Mouse (Mus musculus) spleen, adult 2 months (tissue): Measurements from ENCODE around the gene Scnn1a.

ENCODE experiments used
- CTCF ChIP-seq: fragments of 200-500 bp; IDR thresholded peaks from 2 replicates; pipeline ENCODE4 v1.5.1; 2011; ENCODE audit warnings: mild to moderate bottlenecking, inconsistent platforms; ENCODE audit not compliant: insufficient read depth, insufficient read length, insufficient replicate concordance; ENCODE audit errors: extremely low read depth
- POLR2A ChIP-seq: fragments of 200-500 bp; IDR thresholded peaks from 2 replicates; pipeline ENCODE4 v1.6.1; 2011; ENCODE audit warnings: low read depth, low read length, inconsistent platforms

DNA sequence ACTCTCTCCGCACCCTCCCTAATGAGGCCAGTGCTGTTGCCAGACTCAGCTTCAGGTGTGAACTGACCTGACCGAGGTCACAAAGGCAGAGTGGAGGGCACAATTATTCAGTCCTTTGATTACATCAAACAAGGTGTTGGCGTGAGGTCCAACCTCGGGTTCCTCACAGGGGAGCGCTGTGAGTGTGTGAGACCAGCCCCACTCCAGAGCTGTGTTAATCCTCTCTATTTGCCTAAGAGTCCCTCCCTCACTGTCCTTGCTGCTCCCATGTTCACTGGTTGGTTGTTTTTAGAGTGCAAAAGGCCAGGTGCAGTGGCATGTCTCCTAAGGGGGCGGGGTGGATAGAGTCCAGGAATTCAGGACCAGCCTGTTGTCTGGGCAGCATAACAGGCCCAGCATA lies 65.6 kb downstream of the Scnn1a start:
- no peak for TF ChIP-seq POLR2A
- no peak for TF ChIP-seq CTCF
